In genomic region chr9:85326292-85327241, GRCm38 (mm10) we compare ENCODE assay signal across 8 mouse cellular contexts. TPM values are rescaled to one million over a fixed set of nuclear protein-coding genes. Genes with fewer than 3 reads are reported as not detected.
DNase-seq lines count a peak whose midpoint lies in the region; ATAC-seq and TF ChIP-seq lines count a peak whose summit lies in the region.

No protein-coding gene starts in this region.

- TF ChIP-seq POLR2A in embryonic fibroblast, embryonic 13.5 days (IDR thresholded peaks at IDR 0.05; ENCODE audit: low read depth, low read length), result no peak
- no peak for TF ChIP-seq POLR2A in olfactory bulb, adult 2 months (IDR thresholded peaks at IDR 0.05; ENCODE audit: insufficient read depth, low read depth, low read length)

- H3K27me3 ChIP-seq in C2C12 (ENCODE audit: control insufficient read depth, insufficient read depth, insufficient read length), result no peaks in the 10 kb centered on the region
- H3K27me3 ChIP-seq in heart, embryonic 15.5 days, result no peaks in the 10 kb centered on the region; the same call in 1 of the 2 replicates
- H3K27me3 ChIP-seq in lung, postnatal 0 days (replicated peaks; ENCODE audit: insufficient read depth, low read length), result no peaks in the 10 kb centered on the region

- H3K36me3 ChIP-seq in C2C12 (ENCODE audit: control insufficient read depth, insufficient read depth), result no peaks in the 10 kb centered on the region
- no peaks in the 10 kb centered on the region for H3K36me3 ChIP-seq in heart, embryonic 15.5 days
- no peaks in the 10 kb centered on the region for H3K36me3 ChIP-seq in lung, postnatal 0 days (ENCODE audit: insufficient read depth, low read length)

- no peaks in the 10 kb centered on the region for H3K79me3 ChIP-seq in C2C12 (ENCODE audit: low read depth)

- peak overlapping the region; percentile 86 for H3K9ac ChIP-seq in heart, embryonic 15.5 days
- peak overlapping the region; percentile 48 for H3K9ac ChIP-seq in lung, postnatal 0 days (replicated peaks; ENCODE audit: low read depth)

- H3K4me1 ChIP-seq in embryonic fibroblast, embryonic 13.5 days (ENCODE audit: control insufficient read depth, insufficient read depth, low read length), result no peaks in the 10 kb centered on the region
- peaks cover 19% of the 10 kb centered on the region for H3K4me1 ChIP-seq in heart, embryonic 15.5 days (replicated peaks)
- H3K4me1 ChIP-seq in lung, postnatal 0 days (ENCODE audit: insufficient read depth, low read depth, low read length), result no peaks in the 10 kb centered on the region
- H3K4me1 ChIP-seq in olfactory bulb, adult 2 months (ENCODE audit: control insufficient read depth, insufficient read depth, low read length), result peaks cover 17% of the 10 kb centered on the region

- peak; percentile 48 for DNase-seq in R1 (ENCODE audit: low read depth, low spot score)
- DNase-seq in kidney, postnatal 10 days, result peak; percentile 67
- DNase-seq in lung, postnatal 0 days (ENCODE audit: low spot score), result peak; percentile 70
- peak; percentile 66 for DNase-seq in thymus, postnatal 4 days

- no peaks in the 10 kb centered on the region for H3K9me3 ChIP-seq in heart, embryonic 15.5 days (replicated peaks)
- no peaks in the 10 kb centered on the region for H3K9me3 ChIP-seq in lung, postnatal 0 days (ENCODE audit: low read length)

- H3K27ac ChIP-seq in embryonic fibroblast, embryonic 13.5 days (ENCODE audit: insufficient read depth, low read length), result no peak overlapping the region
- H3K27ac ChIP-seq in heart, embryonic 15.5 days, result peak overlapping the region; percentile 96
- H3K27ac ChIP-seq in lung, postnatal 0 days (ENCODE audit: low read length), result peak overlapping the region; percentile 84
- no peak overlapping the region for H3K27ac ChIP-seq in olfactory bulb, adult 2 months (ENCODE audit: insufficient read depth, low read depth, low read length)

- 1% methylated on average over 88 of the region's 88 CpGs for WGBS in heart, embryonic 15.5 days
- 2% methylated on average over 80 of the region's 88 CpGs for WGBS in lung, postnatal 0 days
- WGBS in olfactory bulb, adult 2 months, result 1% methylated on average over 88 of the region's 88 CpGs

- H3ac ChIP-seq in C2C12 (ENCODE audit: control insufficient read depth, insufficient read length, low read depth), result peak overlapping the region; percentile 41

- H3K4me3 ChIP-seq in C2C12 (ENCODE audit: insufficient read depth, poor library complexity, severe bottlenecking), result peak overlapping the region; percentile 30
- H3K4me3 ChIP-seq in embryonic fibroblast, embryonic 13.5 days (ENCODE audit: insufficient read depth, low read length), result peak overlapping the region; percentile 49
- peak overlapping the region; percentile 93 for H3K4me3 ChIP-seq in heart, embryonic 15.5 days
- peak overlapping the region; percentile 85 for H3K4me3 ChIP-seq in lung, postnatal 0 days (ENCODE audit: low read depth, low read length)
- peak overlapping the region; percentile 49 for H3K4me3 ChIP-seq in olfactory bulb, adult 2 months (ENCODE audit: insufficient read depth, low read depth, low read length)

- no peak for TF ChIP-seq EP300 in lung, postnatal 0 days (IDR thresholded peaks at IDR 0.05)

- no peaks in the 10 kb centered on the region for H3K79me2 ChIP-seq in C2C12 (ENCODE audit: control insufficient read depth, insufficient read depth)

- TF ChIP-seq CTCF in C2C12 (IDR thresholded peaks at IDR 0.05; ENCODE audit: control insufficient read depth, insufficient read depth, insufficient read length), result no peak
- no peak for TF ChIP-seq CTCF in embryonic fibroblast, embryonic 13.5 days (IDR thresholded peaks at IDR 0.05; ENCODE audit: borderline replicate concordance, insufficient read depth, low read length)
- no peak for TF ChIP-seq CTCF in lung, postnatal 0 days (IDR thresholded peaks at IDR 0.05)
- TF ChIP-seq CTCF in olfactory bulb, adult 2 months (IDR thresholded peaks at IDR 0.05; ENCODE audit: insufficient read depth, low read depth, low read length), result no peak

- peak overlapping the region; percentile 84 for H3K4me2 ChIP-seq in heart, embryonic 15.5 days
- peak overlapping the region; percentile 95 for H3K4me2 ChIP-seq in lung, postnatal 0 days (replicated peaks; ENCODE audit: low read depth, low read length)

- ATAC-seq in heart, embryonic 15.5 days (replicated peaks; ENCODE audit: insufficient number of reproducible peaks, insufficient read depth, low FRiP score, low read depth), result peak; percentile 43
- peak; percentile 59 for ATAC-seq in lung, postnatal 0 days

TF ChIP-seq in C2C12, 6 proteins besides CTCF, POLR2A, EP300 and RAD21:
- TF ChIP-seq CEBPB (IDR thresholded peaks at IDR 0.05; ENCODE audit: low read depth) (peak; percentile 23), MYOD1 (IDR thresholded peaks at IDR 0.05; ENCODE audit: control insufficient read depth, insufficient read length, low read depth) (no peak), MYOG (IDR thresholded peaks at IDR 0.05; ENCODE audit: control insufficient read depth, extremely low read depth, insufficient read length) (no peak), MAX (IDR thresholded peaks at IDR 0.05) (no peak), FOSL1 (IDR thresholded peaks at IDR 0.05; ENCODE audit: insufficient read depth, low read length, poor library complexity, severe bottlenecking) (no peak)

RNA-seq across cellular contexts. Expression of gene Tent5a, which starts 0.6 kb away (rescaled TPM):
- 0.32 TPM for polyA plus RNA-seq in C2C12 (2012; fragmentation: generic; extraction: Trizol)
- 11.1 and 20.4 TPM in 2 replicates for polyA plus RNA-seq in embryonic fibroblast, embryonic 13.5 days (2011; ENCODE audit: insufficient read length, low read depth, missing spikeins)
- polyA plus RNA-seq in heart, embryonic 15.5 days (2015; fragmentation: Nextera tagmentation; extraction: Ambion mirVana), result 11.6 and 12.4 TPM in 2 replicates
- polyA plus RNA-seq in lung, postnatal 0 days (2015; fragmentation: Nextera tagmentation; extraction: Ambion mirVana), result 6.8 and 7.1 TPM in 2 replicates
- not detected in 2 replicates for polyA plus RNA-seq in olfactory bulb, adult 2 months (2012; ENCODE audit: insufficient read depth, insufficient read length, low replicate concordance, missing spikeins)

RNA-seq across cellular contexts. Expression of gene Gm11114, which starts 14.0 kb away (rescaled TPM):
- polyA plus RNA-seq in C2C12 (2012; fragmentation: generic; extraction: Trizol), result not detected
- polyA plus RNA-seq in embryonic fibroblast, embryonic 13.5 days (2011; ENCODE audit: insufficient read length, low read depth, missing spikeins), result not detected in 2 replicates
- not detected in 2 replicates for polyA plus RNA-seq in heart, embryonic 15.5 days (2015; fragmentation: Nextera tagmentation; extraction: Ambion mirVana)
- not detected in 2 replicates for polyA plus RNA-seq in lung, postnatal 0 days (2015; fragmentation: Nextera tagmentation; extraction: Ambion mirVana)
- not detected in 2 replicates for polyA plus RNA-seq in olfactory bulb, adult 2 months (2012; ENCODE audit: insufficient read depth, insufficient read length, low replicate concordance, missing spikeins)

Comparison
In these comparisons a context has a peak if more than half of its experiments do, and no peak if none do; other contexts are left out.
1. H3K4me3 ChIP-seq: peak in every context shown above with its lines; median percentile 93 in heart, embryonic 15.5 days; 85 in lung, postnatal 0 days; 49 in embryonic fibroblast, embryonic 13.5 days; 49 in olfactory bulb, adult 2 months; 30 in C2C12.
2. H3K27ac ChIP-seq: peak in heart, embryonic 15.5 days (single experiment) and lung, postnatal 0 days (single experiment); none in embryonic fibroblast, embryonic 13.5 days (single experiment) and olfactory bulb, adult 2 months (single experiment).
3. Peak in every context shown above with its lines, with median percentiles within 50 percentile points of each other: DNase-seq.